Mouse (Mus musculus) cerebellum, adult 9-10 months (tissue): Measurements from ENCODE around the gene Nkx2-2.
"Not testable (repeated sequence)": the region's sequence is repeated elsewhere in the genome, so short reads cannot be mapped to it uniquely, and the experiment has no call there.

Source experiments
- DNase-seq: peaks from one replicate; pipeline ENCODE4 v3.0.0; 2022

Gene Nkx2-2

GRCm38 (mm10) chr2:147181304-147181665 is 12.8 kb downstream of the Nkx2-2 start:
- no peak for DNase-seq

- peak; percentile 33 for DNase-seq
Measured at GRCm38 (mm10) chr2:147180649-147181303, 13.3 kb downstream of the Nkx2-2 start.

DNA sequence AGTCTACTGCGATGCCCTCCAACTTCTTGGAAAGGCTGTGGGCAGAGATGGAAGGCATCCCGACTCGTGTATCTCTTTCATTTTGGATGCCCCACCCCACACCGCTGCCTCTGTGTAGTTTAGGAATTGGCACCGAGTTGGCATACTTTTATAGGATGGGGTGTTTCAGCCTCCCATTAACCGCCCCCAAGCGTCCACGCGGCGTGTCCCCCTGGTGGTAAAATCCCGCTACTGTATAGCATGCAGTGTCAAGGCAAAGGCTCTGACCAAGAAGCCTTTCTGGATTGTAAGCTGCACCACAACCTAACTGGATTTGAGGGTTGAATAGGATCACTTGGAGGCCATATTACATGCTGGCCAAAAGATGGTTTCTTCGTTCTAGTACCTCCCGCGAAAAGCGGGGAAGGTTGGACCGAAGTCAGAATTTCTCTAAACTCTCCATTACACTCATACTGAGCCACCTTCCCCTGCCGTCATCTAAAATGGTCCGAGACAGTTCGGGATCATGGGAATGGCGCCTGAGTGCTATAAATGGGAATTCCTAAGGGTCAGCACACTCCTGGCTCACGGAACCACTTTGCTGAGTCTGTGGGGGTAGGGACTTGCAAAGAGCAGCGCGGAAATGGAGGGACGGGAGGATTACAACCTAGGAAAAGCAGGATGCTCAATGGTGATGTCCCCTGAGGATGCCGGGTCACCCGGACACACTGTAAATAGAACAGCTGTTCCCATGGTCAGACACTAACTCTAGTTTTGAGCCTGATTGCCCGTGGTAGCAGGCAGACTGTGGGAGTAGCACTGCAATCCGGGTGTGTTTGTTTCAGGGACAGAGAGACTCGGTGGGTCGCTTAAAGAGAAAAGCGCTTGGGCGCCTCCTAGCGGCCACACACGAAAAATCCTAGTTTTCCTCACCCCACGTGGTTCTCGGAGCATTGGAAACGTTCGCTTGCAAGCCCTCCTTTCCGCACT is 15.7 kb downstream of the Nkx2-2 start:
- peak; percentile 55 for DNase-seq

- DNase-seq, result peak; percentile 84
Measured at GRCm38 (mm10) chr2:147177672-147178071, 16.4 kb downstream of the Nkx2-2 start.

DNA sequence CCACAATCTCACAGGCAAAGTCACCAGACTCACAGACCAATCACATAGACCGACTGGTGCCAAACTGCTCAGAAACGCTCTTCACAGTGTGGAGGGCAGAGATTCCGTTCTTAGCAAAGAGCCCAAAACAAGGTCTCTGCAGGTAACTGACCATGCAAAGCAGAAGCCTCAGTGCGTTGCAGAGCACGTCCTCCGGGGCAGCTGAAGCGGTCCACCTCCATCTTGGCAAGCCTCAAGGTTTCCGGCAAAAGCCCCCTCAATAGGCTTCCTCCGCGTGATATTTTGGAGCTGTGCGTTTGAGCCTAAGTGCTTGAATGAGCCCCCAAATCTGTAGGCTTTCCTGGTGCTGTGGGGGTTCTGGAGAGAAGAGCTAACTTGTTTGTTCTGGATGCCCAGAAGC is 18.7 kb downstream of the Nkx2-2 start:
- DNase-seq, result no peak

- DNase-seq, result no peak
Measured at GRCm38 (mm10) chr2:147173751-147174150, 20.3 kb downstream of the Nkx2-2 start.

DNA sequence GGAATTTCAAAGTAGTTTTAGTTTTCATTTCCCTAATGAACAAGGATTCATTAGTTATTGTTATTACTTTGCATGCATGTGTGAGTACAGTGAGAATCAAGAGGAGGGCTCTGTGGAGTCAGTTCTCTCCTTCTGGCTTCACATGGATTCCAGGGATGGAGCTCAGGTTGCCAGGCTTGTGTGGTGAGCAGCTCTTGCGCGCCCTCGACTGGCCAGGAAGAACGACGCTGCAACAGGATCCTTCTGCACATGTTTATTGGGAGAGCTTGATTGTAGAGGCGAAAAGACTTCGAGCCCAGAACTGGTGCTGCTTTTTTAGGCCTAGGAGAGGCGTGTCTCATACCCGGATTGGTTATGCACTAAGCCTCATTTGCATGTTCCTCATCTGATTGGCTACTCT is 23.5 kb downstream of the Nkx2-2 start:
- not testable (repeated sequence) for DNase-seq

- no peak for DNase-seq
Measured at GRCm38 (mm10) chr2:147165863-147166262, 28.2 kb downstream of the Nkx2-2 start.

DNA sequence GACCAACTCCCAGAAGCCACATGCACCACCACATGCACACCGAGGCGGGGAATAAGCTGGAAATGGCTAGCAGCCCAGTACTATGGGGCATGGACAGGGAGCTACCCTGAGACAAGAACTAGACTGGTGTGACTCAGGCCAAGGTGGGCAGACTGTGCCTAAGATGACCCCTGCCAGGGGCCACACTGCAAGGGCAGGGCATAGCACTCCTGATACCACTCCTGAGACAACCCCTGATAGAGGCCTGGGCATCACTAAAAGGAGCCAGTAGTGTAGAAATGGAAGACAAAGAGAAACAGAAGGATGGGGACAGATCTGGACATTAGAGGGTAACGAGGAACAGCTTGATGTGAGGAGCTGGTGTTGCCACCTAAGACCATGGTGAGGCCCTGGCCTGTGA is 28.7 kb downstream of the Nkx2-2 start:
- no peak for DNase-seq

DNA sequence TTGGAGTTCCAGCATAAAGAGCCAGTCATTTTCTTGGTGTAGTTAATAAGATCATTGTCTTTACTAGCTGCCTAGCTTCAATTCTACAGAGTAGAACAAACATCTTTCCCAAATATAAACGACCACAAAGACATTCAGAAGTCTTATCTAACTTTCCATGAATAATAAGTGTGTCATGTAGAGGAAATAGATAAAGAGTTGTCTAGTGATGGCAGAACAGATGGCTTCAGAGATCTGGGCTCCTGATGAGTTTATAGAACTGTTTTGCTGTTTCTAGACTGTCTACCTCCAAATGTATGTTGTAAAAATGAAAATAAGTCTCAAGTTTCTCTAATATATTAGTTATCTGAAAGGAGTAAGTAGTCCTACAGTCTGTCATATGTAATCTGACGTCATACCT is 41.5 kb downstream of the Nkx2-2 start:
- no peak for DNase-seq
